Mouse (Mus musculus) ES-Bruce4 (cell line): ENCODE data around the gene Sntb2.

ENCODE experiments used
- CTCF ChIP-seq: IDR thresholded peaks from one replicate; pipeline ENCODE4 v1.8.1; 2011; ENCODE audit warnings: low read depth, low read length
- POLR2A ChIP-seq: IDR thresholded peaks from one replicate; pipeline ENCODE4 v1.8.1; 2011; ENCODE audit warnings: low read length; ENCODE audit not compliant: insufficient read depth

DNA sequence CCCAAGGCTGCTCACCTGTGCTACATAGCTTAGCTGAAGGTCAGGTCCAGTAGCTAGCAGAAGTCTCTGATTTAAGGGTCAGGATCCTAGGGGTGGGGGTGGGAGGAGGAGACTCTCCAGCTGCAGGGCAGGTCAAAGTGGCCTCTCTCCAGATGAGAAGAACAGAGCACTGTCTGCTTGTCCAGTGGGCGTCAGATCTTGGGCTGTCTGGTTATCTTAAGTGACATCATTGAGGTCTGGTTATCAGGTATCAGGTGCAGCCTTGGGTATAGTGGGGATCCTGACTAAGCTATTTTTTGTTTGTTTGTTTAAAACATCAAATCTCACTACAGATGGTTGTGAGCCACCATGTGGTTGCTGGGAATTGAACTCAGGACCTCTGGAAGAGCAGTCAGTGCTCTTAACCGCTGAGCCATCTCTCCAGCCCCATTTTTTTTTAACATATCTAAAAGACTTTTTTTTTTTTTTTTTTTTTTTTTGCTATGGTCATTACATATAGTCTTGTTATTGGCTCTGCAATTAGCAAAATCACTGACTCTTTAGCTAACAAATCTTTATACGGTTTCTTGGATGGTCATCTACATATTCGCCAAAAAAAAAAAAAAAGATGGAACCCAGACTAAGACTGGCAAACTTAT, 1.9 kb upstream of the Sntb2 start:
- TF ChIP-seq CTCF: no peak
- TF ChIP-seq POLR2A: no peak
